15 mouse cellular contexts compared by ENCODE assay signal in the genomic region with DNA sequence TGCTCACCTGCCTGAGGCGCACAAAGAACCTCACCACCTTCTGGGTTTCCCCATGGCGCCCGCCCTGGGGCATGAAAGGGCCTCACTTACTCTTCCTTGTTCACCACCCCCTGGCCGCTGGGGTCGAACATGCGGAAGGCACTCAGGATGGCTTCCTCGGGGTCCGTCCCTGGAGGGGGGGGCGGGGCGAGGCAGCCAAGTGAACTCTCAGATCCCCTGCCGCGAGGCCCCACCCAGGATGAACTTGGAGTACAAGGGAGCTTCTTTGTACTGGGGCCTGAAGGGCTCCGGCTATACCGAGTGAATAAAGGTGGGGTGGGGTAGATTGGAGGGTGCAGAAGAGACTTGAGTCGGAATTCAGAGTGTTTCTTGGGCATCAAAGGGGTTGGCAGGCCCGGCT. TPM values are rescaled to one million over a fixed set of nuclear protein-coding genes. Genes with fewer than 3 reads are reported as not detected.
A peak's percentile ranks its signal among the peaks of the same experiment; 100 is the strongest.
DNase-seq lines count a peak whose midpoint lies in the region; ATAC-seq and TF ChIP-seq lines count a peak whose summit lies in the region.
"Had no signal": no experiment of that assay in that cellular context is flagged by ENCODE, and none has a peak within 500 bp of the region (broad histone marks: within the 10 kb centered on the region; RNA-seq: fewer than 3 reads in every experiment).

No protein-coding gene starts in this region.

- H3K36me3 ChIP-seq in heart, postnatal 0 days (replicated peaks; ENCODE audit: control insufficient read depth, insufficient read depth, low read length), result no peaks in the 10 kb centered on the region
- H3K36me3 ChIP-seq in heart, adult 2 months (ENCODE audit: control insufficient read depth, insufficient read depth, low read length), result no peaks in the 10 kb centered on the region
- no peaks in the 10 kb centered on the region for H3K36me3 ChIP-seq in midbrain, embryonic 10.5 days
- no peaks in the 10 kb centered on the region for H3K36me3 ChIP-seq in midbrain, embryonic 11.5 days (ENCODE audit: control insufficient read depth, insufficient read depth, low read length)
- H3K36me3 ChIP-seq in embryonic facial prominence, embryonic 12.5 days, result no peaks in the 10 kb centered on the region
- H3K36me3 ChIP-seq in liver, embryonic 15.5 days (replicated peaks), result no peaks in the 10 kb centered on the region
- H3K36me3 ChIP-seq: midbrain, embryonic 13.5 days; neural tube, embryonic 12.5 days had no signal

- intact Hi-C loops in heart, adult 2 months (cut with DNase I), result no loop called here

- peak overlapping the region; percentile 28; the same call in 1 of the 2 replicates for H3K4me3 ChIP-seq in heart, postnatal 0 days (ENCODE audit: low read depth, low read length)
- no peak overlapping the region for H3K4me3 ChIP-seq in heart, adult 2 months
- H3K4me3 ChIP-seq in midbrain, embryonic 10.5 days, result no peak overlapping the region
- H3K4me3 ChIP-seq in midbrain, embryonic 11.5 days (ENCODE audit: low read depth, low read length), result no peak overlapping the region
- H3K4me3 ChIP-seq in embryonic facial prominence, embryonic 12.5 days, result no peak overlapping the region
- H3K4me3 ChIP-seq in liver, embryonic 15.5 days (replicated peaks), result no peak overlapping the region
- H3K4me3 ChIP-seq: layer of hippocampus, adult 2 months; midbrain, embryonic 13.5 days; neural tube, embryonic 12.5 days had no signal

- peak overlapping the region; percentile 49 for H3K27ac ChIP-seq in heart, postnatal 0 days (ENCODE audit: low read depth)
- H3K27ac ChIP-seq in heart, adult 2 months, result no peak overlapping the region; the same call in 1 of the 2 replicates
- H3K27ac ChIP-seq in midbrain, embryonic 10.5 days (replicated peaks), result peak overlapping the region; percentile 2; the same call in 1 of the 2 replicates
- no peak overlapping the region for H3K27ac ChIP-seq in midbrain, embryonic 11.5 days (ENCODE audit: low read depth, low read length)
- H3K27ac ChIP-seq in embryonic facial prominence, embryonic 12.5 days, result no peak overlapping the region
- H3K27ac ChIP-seq in liver, embryonic 15.5 days (replicated peaks), result no peak overlapping the region
- H3K27ac ChIP-seq: layer of hippocampus, adult 2 months; midbrain, embryonic 13.5 days; neural tube, embryonic 12.5 days had no signal

- no peak for ATAC-seq in heart, postnatal 0 days (ENCODE audit: insufficient read depth, low read depth)
- ATAC-seq in midbrain, embryonic 11.5 days (ENCODE audit: low FRiP score), result no peak
- ATAC-seq in embryonic facial prominence, embryonic 12.5 days (ENCODE audit: insufficient number of reproducible peaks, insufficient read depth, low FRiP score, low TSS enrichment), result no peak
- ATAC-seq in liver, embryonic 15.5 days (ENCODE audit: insufficient read depth), result no peak
- ATAC-seq: forebrain, postnatal 0 days; midbrain, embryonic 13.5 days had no signal

- H3K27me3 ChIP-seq in heart, postnatal 0 days (ENCODE audit: control insufficient read depth, insufficient read depth, low read length), result 0 out of 2 replicates have a peak, but pooled peaks cover 1% of the 10 kb centered on the region
- H3K27me3 ChIP-seq in heart, adult 2 months (ENCODE audit: control insufficient read depth, insufficient read depth, low read length), result 0 out of 2 replicates have a peak, but pooled peaks cover 2% of the 10 kb centered on the region
- H3K27me3 ChIP-seq in midbrain, embryonic 10.5 days (ENCODE audit: low read depth, poor library complexity, severe bottlenecking), result peaks cover 64% of the 10 kb centered on the region
- peaks cover 2% of the 10 kb centered on the region for H3K27me3 ChIP-seq in midbrain, embryonic 11.5 days (ENCODE audit: control insufficient read depth, insufficient read depth, low read length)
- peaks cover 16% of the 10 kb centered on the region for H3K27me3 ChIP-seq in embryonic facial prominence, embryonic 12.5 days
- peaks cover 70% of the 10 kb centered on the region for H3K27me3 ChIP-seq in liver, embryonic 15.5 days

- TF ChIP-seq POLR2A in heart, adult 2 months (IDR thresholded peaks at IDR 0.05; ENCODE audit: insufficient read depth, low read depth, low read length), result no peak

- TF ChIP-seq CTCF in heart, postnatal 0 days (IDR thresholded peaks at IDR 0.05; ENCODE audit: low read depth), result no peak
- no peak for TF ChIP-seq CTCF in heart, adult 2 months (IDR thresholded peaks at IDR 0.05)

- peak overlapping the region; percentile 33; the same call in 1 of the 2 replicates for H3K9ac ChIP-seq in heart, postnatal 0 days (replicated peaks; ENCODE audit: low read depth, low read length)
- H3K9ac ChIP-seq in heart, adult 2 months (ENCODE audit: low read depth, low read length), result no peak overlapping the region
- no peak overlapping the region for H3K9ac ChIP-seq in midbrain, embryonic 11.5 days (ENCODE audit: low read length)
- H3K9ac ChIP-seq in embryonic facial prominence, embryonic 12.5 days, result no peak overlapping the region
- H3K9ac ChIP-seq in liver, embryonic 15.5 days, result no peak overlapping the region
- H3K9ac ChIP-seq: forebrain, postnatal 0 days; midbrain, embryonic 13.5 days; neural tube, embryonic 12.5 days had no signal

- H3K79me2 ChIP-seq in heart, adult 2 months (replicated peaks; ENCODE audit: control insufficient read depth, insufficient read depth, low read length), result no peaks in the 10 kb centered on the region

- no peak for TF ChIP-seq EP300 in heart, postnatal 0 days (IDR thresholded peaks at IDR 0.05; ENCODE audit: low read depth)
- TF ChIP-seq EP300 in heart, adult 2 months (IDR thresholded peaks at IDR 0.05; ENCODE audit: insufficient read depth, low read depth, low read length), result no peak

- peak overlapping the region; percentile 47 for H3K4me2 ChIP-seq in heart, postnatal 0 days (ENCODE audit: low read depth, low read length)
- H3K4me2 ChIP-seq in midbrain, embryonic 11.5 days, result no peak overlapping the region
- 0 out of 2 replicates have a peak overlapping the region, but pooled peaks have one; percentile 12 for H3K4me2 ChIP-seq in embryonic facial prominence, embryonic 12.5 days (replicated peaks)
- H3K4me2 ChIP-seq in liver, embryonic 15.5 days, result peak overlapping the region; percentile 33
- H3K4me2 ChIP-seq: midbrain, embryonic 13.5 days had no signal

- no peaks in the 10 kb centered on the region for H3K9me3 ChIP-seq in heart, postnatal 0 days (replicated peaks; ENCODE audit: control insufficient read depth, low read length)
- no peaks in the 10 kb centered on the region for H3K9me3 ChIP-seq in midbrain, embryonic 10.5 days (replicated peaks)
- H3K9me3 ChIP-seq in midbrain, embryonic 11.5 days (ENCODE audit: control insufficient read depth, low read length), result no peaks in the 10 kb centered on the region
- no peaks in the 10 kb centered on the region for H3K9me3 ChIP-seq in embryonic facial prominence, embryonic 12.5 days
- no peaks in the 10 kb centered on the region for H3K9me3 ChIP-seq in liver, embryonic 15.5 days (replicated peaks)
- H3K9me3 ChIP-seq: midbrain, embryonic 13.5 days; neural tube, embryonic 12.5 days had no signal

- WGBS in heart, postnatal 0 days, result 16% methylated on average over 16 of the region's 16 CpGs
- 33% methylated on average over 16 of the region's 16 CpGs for WGBS in heart, adult 2 months
- WGBS in midbrain, embryonic 10.5 days, result 10% methylated on average over 16 of the region's 16 CpGs
- WGBS in midbrain, embryonic 11.5 days, result 11% methylated on average over 16 of the region's 16 CpGs
- 11% methylated on average over 16 of the region's 16 CpGs for WGBS in embryonic facial prominence, embryonic 12.5 days
- WGBS in liver, embryonic 15.5 days (ENCODE audit: insufficient replicate concordance), result 14% methylated on average over 16 of the region's 16 CpGs

- H3K4me1 ChIP-seq in heart, postnatal 0 days (ENCODE audit: control insufficient read depth, insufficient read depth), result peaks cover 26% of the 10 kb centered on the region
- no peaks in the 10 kb centered on the region for H3K4me1 ChIP-seq in heart, adult 2 months (ENCODE audit: control insufficient read depth, insufficient read depth, low read length)
- peaks cover 58% of the 10 kb centered on the region for H3K4me1 ChIP-seq in midbrain, embryonic 10.5 days
- H3K4me1 ChIP-seq in midbrain, embryonic 11.5 days (ENCODE audit: control insufficient read depth, insufficient read depth, low read length), result peaks cover 21% of the 10 kb centered on the region
- peaks cover 29% of the 10 kb centered on the region for H3K4me1 ChIP-seq in embryonic facial prominence, embryonic 12.5 days
- peaks cover 63% of the 10 kb centered on the region for H3K4me1 ChIP-seq in liver, embryonic 15.5 days (replicated peaks)

- DNase-seq in heart, postnatal 0 days (ENCODE audit: low spot score), result no peak
- DNase-seq in heart, adult 2 months, result no peak
- DNase-seq in midbrain, embryonic 10.5 days (ENCODE audit: low spot score), result no peak
- no peak for DNase-seq in midbrain, embryonic 11.5 days (ENCODE audit: low spot score, missing footprints)
- DNase-seq in spleen, adult 18-20 months, result no peak
- no peak for DNase-seq in cerebellum, adult 8-10 months
- DNase-seq: adrenal gland, adult 8-10 months; forebrain, postnatal 0 days; heart, postnatal 36 days had no signal

RNA-seq across cellular contexts. Expression of a gene that starts 1.4 kb away (rescaled TPM):
- 1,536 and 2,717 TPM in 2 replicates for total RNA-seq in heart, postnatal 0 days (2014; rRNA removed; ENCODE audit: low replicate concordance)
- polyA plus RNA-seq in heart, postnatal 0 days (2015; fragmentation: Nextera tagmentation; extraction: Ambion mirVana), result 5,015 and 6,387 TPM in 2 replicates
- 100 to 1,000 TPM; 463 to 551 TPM for total RNA-seq in heart, adult 2 months (2021)
- polyA plus RNA-seq in heart, adult 2 months (2012; rRNA removed), result 1,125 and 1,658 TPM in 2 replicates
- polyA plus RNA-seq in midbrain, embryonic 10.5 days (2016; fragmentation: Nextera tagmentation; extraction: Ambion mirVana), result 2.5 and 3.7 TPM in 2 replicates
- 0.59 and 0.92 TPM in 2 replicates for polyA plus RNA-seq in midbrain, embryonic 11.5 days (2014; fragmentation: Nextera tagmentation; extraction: Ambion mirVana)
- 2.0 and 3.2 TPM in 2 replicates for polyA plus RNA-seq in embryonic facial prominence, embryonic 12.5 days (2016; fragmentation: Nextera tagmentation; extraction: Ambion mirVana)
- 4.5 and 5.0 TPM in 2 replicates for polyA plus RNA-seq in liver, embryonic 15.5 days (2015; fragmentation: Nextera tagmentation; extraction: Ambion mirVana)
- total RNA-seq: forebrain, postnatal 0 days; layer of hippocampus, adult 2 months; MEL had no signal
- polyA plus RNA-seq: forebrain, postnatal 0 days had no signal

RNA-seq across cellular contexts. Expression of a gene that starts 19.1 kb away (rescaled TPM):
- 23.9 and 58.7 TPM in 2 replicates for total RNA-seq in heart, postnatal 0 days (2014; rRNA removed; ENCODE audit: low replicate concordance)
- polyA plus RNA-seq in heart, postnatal 0 days (2015; fragmentation: Nextera tagmentation; extraction: Ambion mirVana), result 54.6 and 60.0 TPM in 2 replicates
- total RNA-seq in heart, adult 2 months (2021), result 10 to 100 TPM; 30.9 to 42.6 TPM
- polyA plus RNA-seq in heart, adult 2 months (2012; rRNA removed), result 49.1 and 58.1 TPM in 2 replicates
- polyA plus RNA-seq in midbrain, embryonic 10.5 days (2016; fragmentation: Nextera tagmentation; extraction: Ambion mirVana), result 148 and 160 TPM in 2 replicates
- 83.8 and 97.4 TPM in 2 replicates for polyA plus RNA-seq in midbrain, embryonic 11.5 days (2014; fragmentation: Nextera tagmentation; extraction: Ambion mirVana)
- polyA plus RNA-seq in embryonic facial prominence, embryonic 12.5 days (2016; fragmentation: Nextera tagmentation; extraction: Ambion mirVana), result 122 and 127 TPM in 2 replicates
- polyA plus RNA-seq in liver, embryonic 15.5 days (2015; fragmentation: Nextera tagmentation; extraction: Ambion mirVana), result 58.8 and 64.0 TPM in 2 replicates

RNA-seq across cellular contexts. Expression of a gene that starts 35.5 kb away (rescaled TPM):
- total RNA-seq in heart, postnatal 0 days (2014; rRNA removed; ENCODE audit: low replicate concordance), result 14.2 and 23.5 TPM in 2 replicates
- polyA plus RNA-seq in heart, postnatal 0 days (2015; fragmentation: Nextera tagmentation; extraction: Ambion mirVana), result 17.5 and 19.4 TPM in 2 replicates
- 10 to 100 TPM; 18.6 to 19.9 TPM for total RNA-seq in heart, adult 2 months (2021)
- 25.6 and 33.3 TPM in 2 replicates for polyA plus RNA-seq in heart, adult 2 months (2012; rRNA removed)
- 8.1 and 13.5 TPM in 2 replicates for polyA plus RNA-seq in midbrain, embryonic 10.5 days (2016; fragmentation: Nextera tagmentation; extraction: Ambion mirVana)
- 15.0 and 15.8 TPM in 2 replicates for polyA plus RNA-seq in midbrain, embryonic 11.5 days (2014; fragmentation: Nextera tagmentation; extraction: Ambion mirVana)
- 28.5 and 29.1 TPM in 2 replicates for polyA plus RNA-seq in embryonic facial prominence, embryonic 12.5 days (2016; fragmentation: Nextera tagmentation; extraction: Ambion mirVana)
- 7.0 and 8.2 TPM in 2 replicates for polyA plus RNA-seq in liver, embryonic 15.5 days (2015; fragmentation: Nextera tagmentation; extraction: Ambion mirVana)
- total RNA-seq: MEL had no signal

RNA-seq across cellular contexts. Expression of a gene that starts 52.7 kb away (rescaled TPM):
- not detected in 2 replicates for total RNA-seq in heart, postnatal 0 days (2014; rRNA removed; ENCODE audit: low replicate concordance)
- 0.71 and 0.78 TPM in 2 replicates for polyA plus RNA-seq in heart, postnatal 0 days (2015; fragmentation: Nextera tagmentation; extraction: Ambion mirVana)
- 10 to 100 TPM; 10.4 to 13.9 TPM for total RNA-seq in heart, adult 2 months (2021)
- polyA plus RNA-seq in heart, adult 2 months (2012; rRNA removed), result 10.5 and 15.4 TPM in 2 replicates
- polyA plus RNA-seq in midbrain, embryonic 10.5 days (2016; fragmentation: Nextera tagmentation; extraction: Ambion mirVana), result 2.5 and 2.9 TPM in 2 replicates
- polyA plus RNA-seq in midbrain, embryonic 11.5 days (2014; fragmentation: Nextera tagmentation; extraction: Ambion mirVana), result 1.5 and 1.8 TPM in 2 replicates
- polyA plus RNA-seq in embryonic facial prominence, embryonic 12.5 days (2016; fragmentation: Nextera tagmentation; extraction: Ambion mirVana), result 2.7 and 3.5 TPM in 2 replicates
- polyA plus RNA-seq in liver, embryonic 15.5 days (2015; fragmentation: Nextera tagmentation; extraction: Ambion mirVana), result 0.41 and 0.59 TPM in 2 replicates
- total RNA-seq: MEL had no signal

RNA-seq across cellular contexts. Expression of a gene that starts 58.3 kb away (rescaled TPM):
- total RNA-seq in heart, postnatal 0 days (2014; rRNA removed; ENCODE audit: low replicate concordance), result 55.8 and 83.9 TPM in 2 replicates
- 35.2 and 37.4 TPM in 2 replicates for polyA plus RNA-seq in heart, postnatal 0 days (2015; fragmentation: Nextera tagmentation; extraction: Ambion mirVana)
- 10 to 100 TPM; 53.4 to 62.2 TPM for total RNA-seq in heart, adult 2 months (2021)
- polyA plus RNA-seq in heart, adult 2 months (2012; rRNA removed), result 46.3 and 71.2 TPM in 2 replicates
- 54.5 and 60.4 TPM in 2 replicates for polyA plus RNA-seq in midbrain, embryonic 10.5 days (2016; fragmentation: Nextera tagmentation; extraction: Ambion mirVana)
- polyA plus RNA-seq in midbrain, embryonic 11.5 days (2014; fragmentation: Nextera tagmentation; extraction: Ambion mirVana), result 27.2 and 29.4 TPM in 2 replicates
- 57.7 and 58.2 TPM in 2 replicates for polyA plus RNA-seq in embryonic facial prominence, embryonic 12.5 days (2016; fragmentation: Nextera tagmentation; extraction: Ambion mirVana)
- polyA plus RNA-seq in liver, embryonic 15.5 days (2015; fragmentation: Nextera tagmentation; extraction: Ambion mirVana), result 18.8 and 19.7 TPM in 2 replicates

Comparison
In these comparisons a context has a peak if more than half of its experiments do, and no peak if none do; other contexts are left out.
1. H3K27ac ChIP-seq: peak in heart, postnatal 0 days (single experiment) and midbrain, embryonic 10.5 days (single experiment); none in heart, adult 2 months (single experiment), midbrain, embryonic 11.5 days (single experiment), embryonic facial prominence, embryonic 12.5 days (single experiment) and liver, embryonic 15.5 days (single experiment).
2. RNA of a gene that starts 1.4 kb away (polyA plus RNA-seq): 5,015 to 6,387 TPM in heart, postnatal 0 days and 1,125 to 1,658 TPM in heart, adult 2 months; 4.5 to 5.0 TPM in liver, embryonic 15.5 days, 2.5 to 3.7 TPM in midbrain, embryonic 10.5 days, 2.0 to 3.2 TPM in embryonic facial prominence, embryonic 12.5 days and 0.59 to 0.92 TPM in midbrain, embryonic 11.5 days; every median in the first group is over 100 times any median in the second.